Mouse (Mus musculus) bone marrow macrophage, adult 2 months (primary cell): ENCODE data around the gene Inpp5k.
"Not testable (repeated sequence)": the region's sequence is repeated elsewhere in the genome, so short reads cannot be mapped to it uniquely, and the experiment has no call there.

Experiments used
- CTCF ChIP-seq: IDR thresholded peaks from 2 replicates; pipeline ENCODE4 v1.5.1; 2012; ENCODE audit warnings: low read depth, mild to moderate bottlenecking, low read length, moderate library complexity
- POLR2A ChIP-seq: IDR thresholded peaks from 2 replicates; pipeline ENCODE4 v1.6.1; 2012; ENCODE audit warnings: mild to moderate bottlenecking, low read depth, low read length, borderline replicate concordance

GRCm38 (mm10) chr11:75697464-75697863 is 66.7 kb downstream of the Inpp5k start:
- TF ChIP-seq CTCF, POLR2A: not testable (repeated sequence)
